Mouse (Mus musculus) liver, adult (tissue): ENCODE results near the gene Col27a1.

Experiments
- GATA4 ChIP-seq: IDR thresholded peaks from 2 replicates; pipeline ENCODE4 v1.6.1; 2014; ENCODE audit warnings: mild to moderate bottlenecking, low read length; ENCODE audit not compliant: insufficient replicate concordance

The Col27a1 gene

GRCm38 (mm10) chr4:63355877-63356665 is 142.3 kb downstream of the Col27a1 start, which contains the start of gene Orm3:
TSS of gene Orm3 (plus strand) at chr4:63356162.
- TF ChIP-seq GATA4 = no peak

DNA sequence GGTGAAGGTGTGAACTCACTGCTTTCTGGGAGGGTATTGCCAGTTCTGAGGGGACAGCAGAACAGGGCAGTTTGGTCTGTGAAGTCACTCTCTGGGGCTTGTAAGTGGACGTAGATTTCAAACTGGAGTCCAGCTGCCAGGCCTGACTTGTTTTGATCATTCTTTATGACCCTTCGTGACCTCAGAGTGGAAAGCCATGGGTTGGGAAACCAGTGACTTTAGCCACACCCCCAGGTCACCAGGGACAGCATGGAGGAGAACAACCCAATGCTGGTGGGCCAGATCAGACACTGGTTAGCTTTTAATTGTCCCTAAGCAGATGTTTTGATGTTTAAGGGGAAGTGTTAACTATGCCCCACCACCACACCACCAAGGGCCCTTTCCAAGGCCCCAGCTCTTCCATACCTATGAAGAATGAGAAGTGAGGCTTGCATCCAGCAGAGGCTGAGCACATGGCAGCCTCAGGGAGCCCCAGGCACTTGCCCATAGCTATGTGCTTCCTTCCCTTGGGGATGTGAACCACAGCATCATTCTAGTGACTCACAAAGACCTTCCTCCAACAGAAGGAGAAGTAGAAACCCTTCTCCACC is 143.3 kb downstream of the Col27a1 start:
- TF ChIP-seq GATA4 = no peak

DNA sequence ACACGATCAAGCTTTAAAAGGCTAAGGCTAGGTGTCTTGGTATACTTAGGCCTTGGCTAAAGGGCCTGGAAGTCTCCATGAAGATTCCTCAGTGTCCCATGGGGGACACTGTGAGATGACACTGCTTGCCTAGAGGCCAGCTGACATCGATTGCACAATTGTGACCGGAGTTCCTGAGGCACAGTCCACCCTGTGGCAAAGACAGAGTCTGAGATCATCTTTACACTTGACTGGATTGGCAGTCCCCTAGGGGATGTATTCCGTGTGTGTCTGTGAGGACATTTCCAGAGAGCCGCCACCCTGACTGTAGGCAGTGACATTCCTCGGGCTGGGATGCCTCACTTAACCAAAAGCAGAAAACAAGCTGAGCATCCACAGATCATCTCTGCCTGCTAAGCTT is 146.1 kb downstream of the Col27a1 start:
- no peak for TF ChIP-seq GATA4

GRCm38 (mm10) chr4:63362150-63362549 is 148.3 kb downstream of the Col27a1 start, which contains the start of gene Orm2:
TSS of gene Orm2 (plus strand) at chr4:63362449.
- TF ChIP-seq GATA4 = no peak

GRCm38 (mm10) chr4:63368577-63368976 is 154.8 kb downstream of the Col27a1 start:
- TF ChIP-seq GATA4 = no peak

- no peak for TF ChIP-seq GATA4
Measured at GRCm38 (mm10) chr4:63370897-63371296, 157.1 kb downstream of the Col27a1 start.

- TF ChIP-seq GATA4 = no peak
Measured at GRCm38 (mm10) chr4:63371890-63372289, 158.1 kb downstream of the Col27a1 start.

- no peak for TF ChIP-seq GATA4
Measured at GRCm38 (mm10) chr4:63373404-63373803, 159.6 kb downstream of the Col27a1 start.

DNA sequence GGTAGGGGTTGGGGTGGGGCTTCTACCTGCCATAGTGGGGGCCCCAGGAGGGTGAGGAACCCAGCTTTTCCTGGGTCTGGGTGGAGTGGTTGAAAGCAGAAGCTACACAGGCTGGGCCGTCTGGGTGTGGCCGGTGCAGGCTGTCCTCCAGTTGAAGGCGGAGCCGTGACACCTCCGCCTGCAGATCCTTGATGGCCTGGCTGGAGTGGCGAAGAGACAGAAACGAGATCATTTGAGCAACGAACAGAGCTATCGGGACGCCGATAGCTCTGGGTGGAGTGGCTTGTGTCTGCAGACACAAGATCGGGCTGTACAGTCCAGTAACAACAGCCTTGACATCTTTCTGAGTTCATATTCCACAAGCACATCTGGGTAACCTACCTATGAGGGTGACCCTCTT is 160.5 kb downstream of the Col27a1 start:
- TF ChIP-seq GATA4 = no peak

DNA sequence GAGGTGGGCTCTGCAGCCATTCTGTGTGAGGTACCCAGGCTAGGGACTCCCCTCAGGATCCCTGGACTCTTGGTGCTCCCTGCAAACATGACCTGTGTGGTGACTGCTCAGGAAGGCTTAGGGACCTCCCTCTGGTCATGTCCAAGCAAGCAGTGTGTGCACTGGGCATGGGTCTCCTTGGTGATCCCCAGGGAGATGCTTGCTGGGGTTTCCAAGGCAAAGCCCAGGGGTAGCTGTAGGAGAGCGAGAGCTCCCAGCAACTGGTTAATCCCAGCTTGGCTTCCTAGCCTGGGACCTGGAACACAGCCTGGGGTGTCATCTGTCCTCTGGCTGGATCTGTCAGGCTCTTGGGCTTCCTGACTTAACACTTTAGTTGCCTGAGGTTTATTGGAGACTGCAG is 161.6 kb downstream of the Col27a1 start:
- TF ChIP-seq GATA4 = no peak

DNA sequence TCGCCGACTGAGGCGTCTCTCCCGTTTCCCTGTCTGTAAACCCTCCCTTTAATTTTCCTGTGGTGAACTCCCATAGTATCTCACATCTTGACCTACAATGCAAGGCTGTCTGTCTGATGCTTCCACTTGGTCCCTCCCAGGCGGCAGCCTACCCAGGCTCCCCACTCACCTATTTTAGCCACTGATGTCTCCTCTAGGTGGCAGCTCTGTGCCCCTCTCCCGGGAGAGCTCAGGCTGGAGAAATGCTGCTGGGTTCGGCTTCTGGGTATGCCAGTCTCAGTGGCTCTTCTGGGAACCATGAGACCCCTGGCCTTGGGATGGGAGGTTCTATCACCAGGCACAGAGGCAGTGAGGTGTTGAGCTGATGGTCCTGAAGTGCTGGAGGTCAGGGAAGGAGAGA is 163.7 kb downstream of the Col27a1 start:
- no peak for TF ChIP-seq GATA4

GRCm38 (mm10) chr4:63382676-63383369 is 169.0 kb downstream of the Col27a1 start:
- no peak for TF ChIP-seq GATA4

DNA sequence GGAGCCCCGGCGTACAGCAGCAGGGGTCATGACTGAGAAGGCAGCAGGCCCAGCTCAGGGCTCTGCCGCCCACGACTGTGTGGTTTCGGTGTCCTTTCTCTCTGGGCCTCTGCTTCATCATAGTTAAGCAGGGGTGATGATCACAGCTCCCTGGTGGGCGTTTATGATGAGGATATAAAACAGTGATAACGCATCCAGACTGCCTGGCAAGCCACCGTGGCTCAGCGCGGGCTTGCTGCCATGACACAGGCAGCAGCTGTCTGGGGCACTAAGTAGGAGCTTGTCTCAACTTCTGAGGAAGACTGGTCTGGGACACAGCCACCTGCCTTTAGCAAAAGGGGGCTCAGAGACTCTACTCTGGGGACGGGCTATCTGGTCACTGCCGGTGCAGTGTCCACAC is 169.7 kb downstream of the Col27a1 start:
- TF ChIP-seq GATA4 = no peak

GRCm38 (mm10) chr4:63384262-63384661 is 170.5 kb downstream of the Col27a1 start:
- no peak for TF ChIP-seq GATA4
